25 mouse cellular contexts compared by ENCODE assay signal in genomic region chr2:173204671-173205070, GRCm38 (mm10). TPM values are rescaled to one million over a fixed set of nuclear protein-coding genes. Genes with fewer than 3 reads are reported as not detected.
DNase-seq lines count a peak whose midpoint lies in the region; ATAC-seq lines count a peak whose summit lies in the region.
"Had no signal": no experiment of that assay in that cellular context is flagged by ENCODE, and none has a peak within 500 bp of the region (broad histone marks: within the 10 kb centered on the region; RNA-seq: fewer than 3 reads in every experiment).

No protein-coding gene starts in this region.

- no peaks in the 10 kb centered on the region for H3K36me3 ChIP-seq in forebrain, embryonic 11.5 days (ENCODE audit: control insufficient read depth, insufficient read depth, low read length)
- no peaks in the 10 kb centered on the region for H3K36me3 ChIP-seq in forebrain, embryonic 14.5 days (ENCODE audit: control insufficient read depth, insufficient read depth, low read length)
- no peaks in the 10 kb centered on the region for H3K36me3 ChIP-seq in lung, embryonic 15.5 days
- H3K36me3 ChIP-seq: forebrain, embryonic 12.5 days; limb, embryonic 15.5 days; midbrain, embryonic 13.5 days had no signal

- H3K9ac ChIP-seq in forebrain, embryonic 11.5 days (ENCODE audit: low read length) = no peak overlapping the region
- no peak overlapping the region for H3K9ac ChIP-seq in forebrain, embryonic 14.5 days (ENCODE audit: low read length)
- H3K9ac ChIP-seq in lung, embryonic 15.5 days = no peak overlapping the region
- H3K9ac ChIP-seq: forebrain, embryonic 12.5 days; limb, embryonic 15.5 days; liver, postnatal 0 days; midbrain, embryonic 13.5 days had no signal

- DNase-seq in forebrain, embryonic 11.5 days (ENCODE audit: low spot score) = peak; percentile 37
- DNase-seq in forebrain, embryonic 14.5 days (ENCODE audit: low spot score) = no peak
- no peak for DNase-seq in lung, postnatal 14 days
- peak; percentile 8 for DNase-seq in urinary bladder, adult 2 months (ENCODE audit: low spot score)
- no peak for DNase-seq in urinary bladder, adult 18-20 months (ENCODE audit: low spot score in 2 of 2)
- no peak for DNase-seq in kidney, postnatal 14 days
- no peak for DNase-seq in gastrocnemius, postnatal 14 days
- DNase-seq: adrenal gland, postnatal 25 days; cerebellum, adult 11 months; cerebellum, postnatal 10 days; embryo, embryonic 11 days; gastrocnemius, postnatal 10 days; thymus, adult 18-20 months had no signal

- no peak for ATAC-seq in forebrain, embryonic 11.5 days (replicated peaks; ENCODE audit: low FRiP score)
- no peak for ATAC-seq in forebrain, embryonic 14.5 days
- peak; percentile 43; the same call in 1 of the 2 replicates for ATAC-seq in lung, embryonic 15.5 days (ENCODE audit: borderline replicate concordance, extremely low read depth, low FRiP score, low TSS enrichment)
- ATAC-seq: inflammation-experienced regulatory T-cells, adult 6 months; liver, postnatal 0 days; midbrain, embryonic 13.5 days had no signal

- no peaks in the 10 kb centered on the region for H3K27me3 ChIP-seq in forebrain, embryonic 11.5 days (ENCODE audit: control insufficient read depth, insufficient read depth, low read length)
- H3K27me3 ChIP-seq in forebrain, embryonic 14.5 days (replicated peaks; ENCODE audit: control insufficient read depth, insufficient read depth, low read length) = no peaks in the 10 kb centered on the region
- no peaks in the 10 kb centered on the region for H3K27me3 ChIP-seq in lung, embryonic 15.5 days
- H3K27me3 ChIP-seq: forebrain, embryonic 12.5 days; limb, embryonic 15.5 days; midbrain, embryonic 13.5 days had no signal

- H3K9me3 ChIP-seq in forebrain, embryonic 11.5 days (ENCODE audit: control insufficient read depth, low read length) = no peaks in the 10 kb centered on the region
- H3K9me3 ChIP-seq in forebrain, embryonic 14.5 days (replicated peaks; ENCODE audit: control insufficient read depth, low read length) = no peaks in the 10 kb centered on the region
- H3K9me3 ChIP-seq in lung, embryonic 15.5 days = no peaks in the 10 kb centered on the region
- H3K9me3 ChIP-seq: forebrain, embryonic 12.5 days; limb, embryonic 15.5 days; midbrain, embryonic 13.5 days had no signal

- H3K27ac ChIP-seq in forebrain, embryonic 11.5 days (ENCODE audit: low read depth, low read length) = no peak overlapping the region
- no peak overlapping the region for H3K27ac ChIP-seq in forebrain, embryonic 14.5 days (ENCODE audit: low read depth, low read length)
- no peak overlapping the region for H3K27ac ChIP-seq in lung, embryonic 15.5 days
- H3K27ac ChIP-seq: forebrain, embryonic 12.5 days; limb, embryonic 15.5 days; midbrain, embryonic 13.5 days had no signal

- H3K4me2 ChIP-seq in forebrain, embryonic 11.5 days (ENCODE audit: low read depth, low read length, severe bottlenecking) = no peak overlapping the region
- no peak overlapping the region for H3K4me2 ChIP-seq in forebrain, embryonic 14.5 days (ENCODE audit: low read length)
- no peak overlapping the region for H3K4me2 ChIP-seq in lung, embryonic 15.5 days
- H3K4me2 ChIP-seq: forebrain, embryonic 12.5 days; limb, embryonic 15.5 days; midbrain, embryonic 13.5 days had no signal

- WGBS in forebrain, embryonic 11.5 days = 75% methylated on average over 4 of the region's 4 CpGs
- 59% methylated on average over 4 of the region's 4 CpGs for WGBS in forebrain, embryonic 14.5 days
- WGBS in lung, embryonic 15.5 days = 46% methylated on average over 4 of the region's 4 CpGs

- intact Hi-C loops in gastrocnemius, postnatal 14 days (cut with DNase I; ENCODE audit: low total_unique reads) = no loop called here

- no peak overlapping the region for H3K4me3 ChIP-seq in forebrain, embryonic 11.5 days (ENCODE audit: low read depth, low read length)
- H3K4me3 ChIP-seq in forebrain, embryonic 14.5 days (ENCODE audit: low read depth, low read length) = no peak overlapping the region
- no peak overlapping the region for H3K4me3 ChIP-seq in lung, embryonic 15.5 days
- H3K4me3 ChIP-seq: forebrain, embryonic 12.5 days; limb, embryonic 15.5 days; midbrain, embryonic 13.5 days; myocyte had no signal

- H3K4me1 ChIP-seq in forebrain, embryonic 11.5 days (replicated peaks; ENCODE audit: control insufficient read depth, insufficient read depth, low read length) = no peaks in the 10 kb centered on the region
- no peaks in the 10 kb centered on the region for H3K4me1 ChIP-seq in forebrain, embryonic 14.5 days (ENCODE audit: control insufficient read depth, insufficient read depth, low read length)
- H3K4me1 ChIP-seq in lung, embryonic 15.5 days = no peaks in the 10 kb centered on the region
- H3K4me1 ChIP-seq: forebrain, embryonic 12.5 days; limb, embryonic 15.5 days; midbrain, embryonic 13.5 days had no signal

RNA-seq across cellular contexts. Expression of gene Zbp1, which starts 14.1 kb away (rescaled TPM):
- polyA plus RNA-seq in forebrain, embryonic 11.5 days (2014; fragmentation: Nextera tagmentation; extraction: Ambion mirVana) = not detected in 2 replicates
- polyA plus RNA-seq in forebrain, embryonic 14.5 days (2014; fragmentation: Nextera tagmentation; extraction: Ambion mirVana) = not detected in 2 replicates
- 0.43 and 0.95 TPM in 2 replicates for polyA plus RNA-seq in lung, embryonic 15.5 days (2015; fragmentation: Nextera tagmentation; extraction: Ambion mirVana)
- 11.3 and 15.7 TPM in 2 replicates for polyA plus RNA-seq in urinary bladder, adult 2 months (2012; rRNA removed)
- total RNA-seq in gastrocnemius, postnatal 14 days (2021) = not detected
- total RNA-seq: layer of hippocampus, postnatal 14 days had no signal
- polyA plus RNA-seq: hindbrain, embryonic 11.5 days; kidney, embryonic 14.5 days had no signal

RNA-seq across cellular contexts. Expression of gene Pck1, which starts 51.8 kb away (rescaled TPM):
- not detected in 2 replicates for polyA plus RNA-seq in forebrain, embryonic 11.5 days (2014; fragmentation: Nextera tagmentation; extraction: Ambion mirVana)
- polyA plus RNA-seq in forebrain, embryonic 14.5 days (2014; fragmentation: Nextera tagmentation; extraction: Ambion mirVana) = not detected in 2 replicates
- 0.10 TPM in 1 of 2 replicates, not detected in the other for polyA plus RNA-seq in lung, embryonic 15.5 days (2015; fragmentation: Nextera tagmentation; extraction: Ambion mirVana)
- polyA plus RNA-seq in urinary bladder, adult 2 months (2012; rRNA removed) = 5.4 and 5.9 TPM in 2 replicates
- total RNA-seq in gastrocnemius, postnatal 14 days (2021) = 1 to 10 TPM in 1 of 2 experiments, under 1 TPM in 1; 0.82 to 3.2 TPM
- total RNA-seq: layer of hippocampus, postnatal 14 days; left cerebral cortex, postnatal 10 days; neutrophil, adult 5-6 weeks had no signal
- polyA plus RNA-seq: forebrain, embryonic 12.5 days; hindbrain, embryonic 11.5 days; inflammation-experienced regulatory T-cells, adult 6 months; midbrain, embryonic 13.5 days; myocyte had no signal

Comparison
In these comparisons a context has a peak if more than half of its experiments do, and no peak if none do; other contexts are left out.
1. DNase-seq: peak in forebrain, embryonic 11.5 days (single experiment) and urinary bladder, adult 2 months (single experiment); none in forebrain, embryonic 14.5 days (single experiment), lung, postnatal 14 days (single experiment), urinary bladder, adult 18-20 months (0 of 2), kidney, postnatal 14 days (single experiment) and gastrocnemius, postnatal 14 days (single experiment).